Mouse (Mus musculus) leukemia stem cell, adult 10-12 weeks (primary cell): Measurements from ENCODE around the gene Gpc5. TPM values are rescaled to one million over a fixed set of nuclear protein-coding genes. Genes with fewer than 3 reads are reported as not detected.

ENCODE experiments used
- polyA plus RNA-seq: library from polyadenylated mRNA; stranded (reverse); fragments of >175 nt; gene quantifications from 2 replicates; pipeline ENCODE4 v1.2.3, GENCODE M21; 2012; ENCODE audit warnings: low replicate concordance

The Gpc5 gene
- 0.23 TPM in 1 of 2 replicates, not detected in the other for polyA plus RNA-seq

GRCm38 (mm10) chr14:115092081-115092480 is at the start of gene Gpc5:
Gpc5 (plus strand) TSS chr14:115092215.

